Mouse (Mus musculus) liver, embryonic 13.5 days (tissue): ENCODE measurements around the gene Gm853. TPM values are rescaled to one million over a fixed set of nuclear protein-coding genes. Genes with fewer than 3 reads are reported as not detected.

ENCODE experiments used
- ATAC-seq: fragments of 200-750 bp; cut with Nextera tagmentation; 2 replicates; pipeline ENCODE4 v1.8.0; 2017; ENCODE audit warnings: low read depth, mild to moderate bottlenecking, moderate number of reproducible peaks, moderate library complexity
- DNase-seq: peaks from one replicate; pipeline ENCODE4 v3.0.0; 2022
- H3K27ac ChIP-seq: fragments of 300-500 bp; sonication (generic); 2 replicates; pipeline ENCODE4 v1.5.1; 2015; ENCODE audit warnings: moderate library complexity, mild to moderate bottlenecking, inconsistent platforms
- H3K27me3 ChIP-seq: fragments of 300-500 bp; sonication (generic); 2 replicates; pipeline ENCODE4 v1.6.1; 2015; ENCODE audit warnings: mild to moderate bottlenecking, inconsistent platforms
- H3K36me3 ChIP-seq: fragments of 300-500 bp; sonication (generic); 2 replicates; pipeline ENCODE4 v1.6.1; 2015; ENCODE audit warnings: mild to moderate bottlenecking, inconsistent platforms
- H3K4me1 ChIP-seq: fragments of 300-500 bp; sonication (generic); replicated peaks from 2 replicates; pipeline ENCODE4 v1.6.1; 2015; ENCODE audit warnings: inconsistent platforms
- H3K4me2 ChIP-seq: fragments of 300-500 bp; sonication (generic); 2 replicates; pipeline ENCODE4 v1.6.1; 2015; ENCODE audit warnings: inconsistent platforms, mild to moderate bottlenecking, moderate library complexity
- H3K4me3 ChIP-seq: fragments of 300-500 bp; sonication (generic); replicated peaks from 2 replicates; pipeline ENCODE4 v1.5.1; 2015; ENCODE audit warnings: mild to moderate bottlenecking, inconsistent platforms
- H3K9ac ChIP-seq: fragments of 300-500 bp; sonication (generic); 2 replicates; pipeline ENCODE4 v1.6.1; 2015; ENCODE audit warnings: mild to moderate bottlenecking, inconsistent platforms
- H3K9me3 ChIP-seq: fragments of 300-500 bp; sonication (generic); replicated peaks from 2 replicates; pipeline ENCODE4 v1.6.1; 2016; ENCODE audit warnings: inconsistent platforms
- WGBS: fragments of 180-500 bp; shearing (Covaris S2); methylation state at CpG from one replicate; pipeline ENCODE4 v1.1.7; 2015; ENCODE audit not compliant: insufficient replicate concordance; 5-methylcytosine and 5-hydroxymethylcytosine counted together
- polyA plus RNA-seq: library from polyadenylated mRNA; unstranded; fragments of >200 nt; fragmentation: Nextera tagmentation; extraction: Ambion mirVana; gene quantifications from 2 replicates; pipeline ENCODE4 v1.2.1, GENCODE M21; 2015

Gm853 gene
- polyA plus RNA-seq, 1 experiment from 2014 or later: not detected

GRCm38 (mm10) chr4:130164121-130164520 is 58.1 kb downstream of the Gm853 start:
- ATAC-seq (no peak), DNase-seq (no peak)
- peaks cover 25% of the 10 kb centered on the region; the same call in 1 of the 2 replicates for H3K36me3 ChIP-seq
- no peak overlapping the region for H3K4me2 ChIP-seq
- 68% methylated on average over 6 of the region's 6 CpGs for WGBS
- no peaks in the 10 kb centered on the region for H3K9me3 ChIP-seq
- peaks cover 78% of the 10 kb centered on the region for H3K27me3 ChIP-seq
- H3K4me1 ChIP-seq: peaks cover 23% of the 10 kb centered on the region
- H3K27ac ChIP-seq: no peak overlapping the region; the same call in 1 of the 2 replicates
- H3K4me3 ChIP-seq: no peak overlapping the region
- no peak overlapping the region for H3K9ac ChIP-seq

DNA sequence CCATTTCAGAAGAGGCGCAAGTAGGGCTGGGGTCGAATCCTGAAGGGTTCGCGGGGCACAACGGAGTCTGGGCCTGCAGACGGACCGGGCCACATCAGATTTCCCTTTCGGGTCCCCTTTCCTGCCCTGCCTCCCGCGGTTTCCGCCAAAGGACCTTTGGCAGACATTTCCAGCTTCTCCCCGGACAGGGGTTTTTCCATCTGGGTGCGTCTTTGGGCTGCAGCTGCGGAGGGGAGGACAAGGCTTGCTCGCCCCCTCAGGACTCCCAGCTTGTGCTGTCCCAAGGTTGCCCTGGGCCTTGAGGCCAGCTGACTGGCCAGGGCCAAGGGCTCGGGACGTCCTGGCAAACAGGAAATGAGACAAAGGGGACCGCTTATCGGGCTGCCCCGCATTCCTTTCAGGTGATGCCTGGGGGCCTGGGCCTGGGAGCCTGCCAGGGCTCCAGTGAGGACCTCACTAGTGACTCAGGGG is 58.8 kb downstream of the Gm853 start:
- H3K27ac ChIP-seq: no peak overlapping the region; the same call in 1 of the 2 replicates
- H3K4me2 ChIP-seq: peak overlapping the region; percentile 33
- no peak for ATAC-seq
- H3K9ac ChIP-seq: no peak overlapping the region
- H3K9me3 ChIP-seq: no peaks in the 10 kb centered on the region
- peaks cover 71% of the 10 kb centered on the region for H3K27me3 ChIP-seq
- 4% methylated on average over 19 of the region's 20 CpGs for whole genome bisulfite sequencing
- no peak for DNase-seq
- 0 out of 2 replicates have a peak overlapping the region, but pooled peaks have one; percentile 18 for H3K4me3 ChIP-seq
- H3K36me3 ChIP-seq: peaks cover 18% of the 10 kb centered on the region; the same call in 1 of the 2 replicates
- peaks cover 16% of the 10 kb centered on the region for H3K4me1 ChIP-seq

GRCm38 (mm10) chr4:130161349-130161748 is 60.9 kb downstream of the Gm853 start:
- no peaks in the 10 kb centered on the region for H3K9me3 ChIP-seq
- no peak overlapping the region for H3K4me2 ChIP-seq
- ATAC-seq (no peak), DNase-seq (no peak)
- peaks cover 7% of the 10 kb centered on the region for H3K4me1 ChIP-seq
- peaks cover 7% of the 10 kb centered on the region; the same call in 1 of the 2 replicates for H3K36me3 ChIP-seq
- WGBS: 23% methylated on average over 4 of the region's 4 CpGs
- H3K27me3 ChIP-seq: peaks cover 53% of the 10 kb centered on the region
- H3K9ac ChIP-seq: no peak overlapping the region
- no peak overlapping the region for H3K4me3 ChIP-seq
- no peak overlapping the region for H3K27ac ChIP-seq

Other genes with a start within 250 kb of the Gm853 start
- 0.03 and 0.27 TPM in 2 replicates for gene Adgrb2, start 237.5 kb downstream of the Gm853 start, polyA plus RNA-seq
- gene Col16a1, start 174.6 kb downstream of the Gm853 start, polyA plus RNA-seq: 3.1 and 3.3 TPM in 2 replicates
- 41.0 and 41.3 TPM in 2 replicates for gene Pef1, start 119.8 kb downstream of the Gm853 start, polyA plus RNA-seq
- gene Hcrtr1, start 83.0 kb downstream of the Gm853 start, polyA plus RNA-seq: 0.05 TPM in 1 of 2 replicates, not detected in the other
- 32.9 and 34.6 TPM in 2 replicates for gene Tinagl1, start 47.3 kb downstream of the Gm853 start, polyA plus RNA-seq
- 0.99 and 1.6 TPM in 2 replicates for gene Serinc2, start 56.8 kb upstream of the Gm853 start, polyA plus RNA-seq
- gene Fabp3, start 86.2 kb upstream of the Gm853 start, polyA plus RNA-seq: 1.5 and 2.8 TPM in 2 replicates
- not detected in 2 replicates for gene Gm10570, start 86.3 kb upstream of the Gm853 start, polyA plus RNA-seq
- 50.2 and 57.6 TPM in 2 replicates for gene Zcchc17, start 137.5 kb upstream of the Gm853 start, polyA plus RNA-seq
- 94.0 and 96.3 TPM in 2 replicates for gene Snrnp40, start 137.7 kb upstream of the Gm853 start, polyA plus RNA-seq